ENCODE assay signal across 21 mouse cellular contexts in genomic region chr1:87667006-87667405, GRCm38 (mm10). TPM values are rescaled to one million over a fixed set of nuclear protein-coding genes. Genes with fewer than 3 reads are reported as not detected.
DNase-seq lines count a peak whose midpoint lies in the region; ATAC-seq and TF ChIP-seq lines count a peak whose summit lies in the region.
"Had no signal": no experiment of that assay in that cellular context is flagged by ENCODE, and none has a peak within 500 bp of the region (broad histone marks: within the 10 kb centered on the region; RNA-seq: fewer than 3 reads in every experiment).

No protein-coding gene starts in this region.

- no peaks in the 10 kb centered on the region for H3K36me3 ChIP-seq in kidney, postnatal 0 days (ENCODE audit: insufficient read depth, low read length)
- no peaks in the 10 kb centered on the region for H3K36me3 ChIP-seq in lung, embryonic 14.5 days (ENCODE audit: insufficient read depth)
- H3K36me3 ChIP-seq in liver, embryonic 14.5 days (replicated peaks; ENCODE audit: control insufficient read depth, insufficient read depth, low read depth) = no peaks in the 10 kb centered on the region; the same call in 1 of the 2 replicates
- no peaks in the 10 kb centered on the region for H3K36me3 ChIP-seq in midbrain, embryonic 15.5 days (replicated peaks)
- H3K36me3 ChIP-seq in midbrain, embryonic 13.5 days = no peaks in the 10 kb centered on the region
- H3K36me3 ChIP-seq: forebrain, embryonic 10.5 days; heart, embryonic 13.5 days; limb, embryonic 15.5 days; midbrain, embryonic 10.5 days had no signal

- no peak overlapping the region for H3K27ac ChIP-seq in kidney, postnatal 0 days
- H3K27ac ChIP-seq in lung, embryonic 14.5 days (ENCODE audit: low read depth) = no peak overlapping the region
- no peak overlapping the region for H3K27ac ChIP-seq in liver, embryonic 14.5 days
- no peak overlapping the region for H3K27ac ChIP-seq in midbrain, embryonic 15.5 days
- no peak overlapping the region for H3K27ac ChIP-seq in midbrain, embryonic 13.5 days
- H3K27ac ChIP-seq: forebrain, embryonic 10.5 days; heart, embryonic 13.5 days; hindbrain, embryonic 14.5 days; limb, embryonic 15.5 days; midbrain, embryonic 10.5 days had no signal

- H3K4me3 ChIP-seq in kidney, postnatal 0 days (replicated peaks; ENCODE audit: low read depth, low read length) = no peak overlapping the region
- H3K4me3 ChIP-seq in lung, embryonic 14.5 days (ENCODE audit: low read depth, low read length) = no peak overlapping the region
- H3K4me3 ChIP-seq in liver, embryonic 14.5 days (ENCODE audit: insufficient read depth in 1 of 2, low read depth in 2 of 2, low read length in 2 of 2) = no peak overlapping the region
- H3K4me3 ChIP-seq in midbrain, embryonic 15.5 days = no peak overlapping the region
- H3K4me3 ChIP-seq in midbrain, embryonic 13.5 days (replicated peaks) = no peak overlapping the region
- H3K4me3 ChIP-seq: forebrain, embryonic 10.5 days; heart, embryonic 13.5 days; limb, embryonic 15.5 days; midbrain, embryonic 10.5 days had no signal

- no peak overlapping the region for H3K9ac ChIP-seq in kidney, postnatal 0 days (ENCODE audit: low read depth, low read length)
- H3K9ac ChIP-seq in lung, embryonic 14.5 days = no peak overlapping the region
- no peak overlapping the region for H3K9ac ChIP-seq in liver, embryonic 14.5 days (replicated peaks)
- H3K9ac ChIP-seq in midbrain, embryonic 15.5 days = no peak overlapping the region
- H3K9ac ChIP-seq in midbrain, embryonic 13.5 days (replicated peaks) = no peak overlapping the region
- H3K9ac ChIP-seq: heart, embryonic 13.5 days; hindbrain, embryonic 14.5 days; limb, embryonic 15.5 days had no signal

- H3K4me1 ChIP-seq in kidney, postnatal 0 days (replicated peaks; ENCODE audit: insufficient read depth, low read length) = no peaks in the 10 kb centered on the region
- no peaks in the 10 kb centered on the region for H3K4me1 ChIP-seq in lung, embryonic 14.5 days (ENCODE audit: insufficient read depth)
- no peaks in the 10 kb centered on the region for H3K4me1 ChIP-seq in liver, embryonic 14.5 days (replicated peaks; ENCODE audit: control insufficient read depth in 2 of 2, insufficient read depth in 2 of 2, low read length in 1 of 2)
- H3K4me1 ChIP-seq in midbrain, embryonic 15.5 days = no peaks in the 10 kb centered on the region
- no peaks in the 10 kb centered on the region for H3K4me1 ChIP-seq in midbrain, embryonic 13.5 days (replicated peaks)
- H3K4me1 ChIP-seq: forebrain, embryonic 10.5 days; heart, embryonic 13.5 days; limb, embryonic 15.5 days; midbrain, embryonic 10.5 days had no signal

- H3K27me3 ChIP-seq in kidney, postnatal 0 days (ENCODE audit: insufficient read depth, low read length) = no peaks in the 10 kb centered on the region
- no peaks in the 10 kb centered on the region for H3K27me3 ChIP-seq in lung, embryonic 14.5 days (ENCODE audit: insufficient read depth, low read length)
- H3K27me3 ChIP-seq in liver, embryonic 14.5 days (ENCODE audit: control insufficient read depth, insufficient read depth, low read length) = no peaks in the 10 kb centered on the region
- H3K27me3 ChIP-seq in midbrain, embryonic 15.5 days (replicated peaks) = no peaks in the 10 kb centered on the region
- H3K27me3 ChIP-seq in midbrain, embryonic 13.5 days = no peaks in the 10 kb centered on the region
- H3K27me3 ChIP-seq: heart, embryonic 13.5 days; limb, embryonic 15.5 days had no signal

- WGBS in kidney, postnatal 0 days = 85% methylated on average over 1 of the region's 1 CpGs
- 57% methylated on average over 1 of the region's 1 CpGs for WGBS in lung, embryonic 14.5 days
- 62% methylated on average over 1 of the region's 1 CpGs for WGBS in liver, embryonic 14.5 days (ENCODE audit: insufficient replicate concordance)
- 59% methylated on average over 1 of the region's 1 CpGs for WGBS in midbrain, embryonic 15.5 days
- WGBS in midbrain, embryonic 13.5 days = 69% methylated on average over 1 of the region's 1 CpGs

- H3K9me3 ChIP-seq in kidney, postnatal 0 days (replicated peaks; ENCODE audit: low read length) = no peaks in the 10 kb centered on the region
- H3K9me3 ChIP-seq in lung, embryonic 14.5 days (ENCODE audit: low read depth, low read length) = peaks cover 3% of the 10 kb centered on the region; the same call in 1 of the 2 replicates
- peaks cover 5% of the 10 kb centered on the region; the same call in 1 of the 2 replicates for H3K9me3 ChIP-seq in liver, embryonic 14.5 days (ENCODE audit: control insufficient read depth, low read length)
- no peaks in the 10 kb centered on the region for H3K9me3 ChIP-seq in midbrain, embryonic 15.5 days
- peaks cover 4% of the 10 kb centered on the region; the same call in 1 of the 2 replicates for H3K9me3 ChIP-seq in midbrain, embryonic 13.5 days
- H3K9me3 ChIP-seq: limb, embryonic 15.5 days had no signal

- TF ChIP-seq EP300 in liver, embryonic 14.5 days (IDR thresholded peaks at IDR 0.05; ENCODE audit: low read depth) = no peak

- H3K4me2 ChIP-seq in kidney, postnatal 0 days (ENCODE audit: low read length) = no peak overlapping the region
- H3K4me2 ChIP-seq in lung, embryonic 14.5 days = no peak overlapping the region
- no peak overlapping the region for H3K4me2 ChIP-seq in liver, embryonic 14.5 days (ENCODE audit: low read depth)
- H3K4me2 ChIP-seq in midbrain, embryonic 15.5 days = no peak overlapping the region
- no peak overlapping the region for H3K4me2 ChIP-seq in midbrain, embryonic 13.5 days (replicated peaks)
- H3K4me2 ChIP-seq: heart, embryonic 13.5 days; hindbrain, embryonic 14.5 days; limb, embryonic 15.5 days had no signal

- no peak for DNase-seq in kidney, postnatal 0 days (ENCODE audit: low spot score)
- no peak for DNase-seq in kidney, adult 9 months
- no peak for DNase-seq in lung, embryonic 14.5 days
- no peak for DNase-seq in lung, postnatal 14 days
- DNase-seq in liver, embryonic 14.5 days (ENCODE audit: low read depth in 3 of 3, low spot score in 3 of 3) = no peak
- DNase-seq: adrenal gland, postnatal 10 days; cerebellum, adult 11-12 months; cerebellum, postnatal 14 days; embryo, embryonic 11 days; kidney, adult 11 months; kidney, postnatal 36 days; retina, postnatal 1 day; thymus, postnatal 14 days had no signal

- TF ChIP-seq CTCF in kidney, postnatal 0 days (IDR thresholded peaks at IDR 0.05; ENCODE audit: low read depth) = peak; percentile 42; the same call in 1 of the 2 replicates
- TF ChIP-seq CTCF in lung, embryonic 14.5 days (IDR thresholded peaks at IDR 0.05; ENCODE audit: low read depth) = peak; percentile 26
- TF ChIP-seq CTCF in liver, embryonic 14.5 days (IDR thresholded peaks at IDR 0.05; ENCODE audit: low read depth) = peak; percentile 70

- ATAC-seq in kidney, postnatal 0 days (replicated peaks; ENCODE audit: low FRiP score, low read depth) = no peak
- no peak for ATAC-seq in lung, embryonic 14.5 days (ENCODE audit: insufficient read depth)
- ATAC-seq in liver, embryonic 14.5 days (ENCODE audit: insufficient read depth) = no peak
- ATAC-seq in midbrain, embryonic 15.5 days (replicated peaks) = no peak
- ATAC-seq in midbrain, embryonic 13.5 days = no peak
- ATAC-seq: activated CD4-positive, CD25-positive, alpha-beta regulatory T cell, adult 4 months had no signal

RNA-seq across cellular contexts. Expression of gene Inpp5d, which starts 46.9 kb away (rescaled TPM):
- 4.0 and 6.6 TPM in 2 replicates for polyA plus RNA-seq in kidney, postnatal 0 days (2015; fragmentation: Nextera tagmentation; extraction: Ambion mirVana)
- polyA plus RNA-seq in lung, embryonic 14.5 days (2014; fragmentation: Nextera tagmentation; extraction: Ambion mirVana) = 9.3 and 11.2 TPM in 2 replicates
- polyA plus RNA-seq in liver, embryonic 14.5 days (2012; rRNA removed) = 5.7 and 9.3 TPM in 2 replicates
- 11.1 and 13.0 TPM in 2 replicates for polyA plus RNA-seq in liver, embryonic 14.5 days (2014; fragmentation: Nextera tagmentation; extraction: Ambion mirVana)
- polyA plus RNA-seq in midbrain, embryonic 15.5 days (2015; fragmentation: Nextera tagmentation; extraction: Ambion mirVana) = 4.8 and 5.4 TPM in 2 replicates
- polyA plus RNA-seq in midbrain, embryonic 13.5 days (2015; fragmentation: Nextera tagmentation; extraction: Ambion mirVana) = 1.9 and 2.5 TPM in 2 replicates
